Mouse (Mus musculus): ENCODE measurements at regions not wholly inside any gene's neighbourhood (a gene's known extent, or its start where the extent isn't known, plus 50 kb on each side); places are given as distances from the start of the nearest gene placed in this dataset.
A peak's percentile ranks its signal among the peaks of the same experiment; 100 is the strongest.
"Not testable (repeated sequence)": the region's sequence is repeated elsewhere in the genome, so short reads cannot be mapped to it uniquely, and the experiment has no call there.

DNA sequence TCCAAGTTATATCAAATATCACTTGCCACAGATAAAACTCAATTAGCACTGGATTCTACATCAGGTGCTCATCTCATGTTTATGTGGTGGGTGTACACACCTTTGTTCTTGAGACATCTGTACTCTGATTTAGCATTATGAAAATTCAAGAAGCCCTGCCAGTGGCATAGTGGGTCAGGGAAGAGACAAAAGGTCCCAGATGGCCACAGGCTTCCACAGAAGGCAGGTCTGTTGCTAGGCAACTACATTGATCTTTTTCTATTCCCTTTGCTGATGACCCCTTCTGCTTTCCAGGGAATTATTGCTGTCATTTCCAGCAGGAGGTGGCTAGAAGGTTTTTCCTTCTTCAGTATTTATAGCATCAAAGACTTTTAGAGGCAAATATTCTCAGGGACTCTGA lies 1396.7 kb upstream of the 1700008P02Rik start:
- ATAC-seq (ENCODE audit: low FRiP score) (peak; percentile 68), DNase-seq (ENCODE audit: low spot score) (peak; percentile 58)
- H3K27me3 ChIP-seq (ENCODE audit: insufficient read depth, low read length): no peaks in the 10 kb centered on the region
- TF ChIP-seq CTCF (IDR thresholded peaks at IDR 0.05): no peak
- H3K4me3 ChIP-seq (ENCODE audit: low read depth, low read length): no peak overlapping the region
- no peaks in the 10 kb centered on the region for H3K36me3 ChIP-seq (ENCODE audit: insufficient read depth, low read length)
- 0 out of 2 replicates have a peak, but pooled peaks cover 3% of the 10 kb centered on the region for H3K9me3 ChIP-seq (ENCODE audit: low read length)
- H3K9ac ChIP-seq (replicated peaks; ENCODE audit: low read length, poor library complexity, severe bottlenecking): no peak overlapping the region
- H3K4me2 ChIP-seq (ENCODE audit: low read depth, low read length, poor library complexity, severe bottlenecking): no peak overlapping the region
- no peak overlapping the region for H3K27ac ChIP-seq (ENCODE audit: low read depth, low read length)
- H3K4me1 ChIP-seq (ENCODE audit: insufficient read depth, low read length): peaks cover 2% of the 10 kb centered on the region; the same call in 1 of the 2 replicates

GRCm38 (mm10) chr3:8009966-8010365 lies 1389.7 kb upstream of the 1700008P02Rik start:
- no peak for DNase-seq (ENCODE audit: low spot score)
- Histone ChIP-seq H3K27me3 (ENCODE audit: insufficient read depth, low read length) (no peaks in the 10 kb centered on the region), H3K4me2 (ENCODE audit: low read depth, low read length, poor library complexity, severe bottlenecking) (no peak overlapping the region), H3K9ac (replicated peaks; ENCODE audit: low read length, poor library complexity, severe bottlenecking) (no peak overlapping the region), H3K27ac (ENCODE audit: low read depth, low read length) (no peak overlapping the region), H3K4me3 (ENCODE audit: low read depth, low read length) (no peak overlapping the region), H3K36me3 (ENCODE audit: insufficient read depth, low read length) (no peaks in the 10 kb centered on the region), H3K4me1 (ENCODE audit: insufficient read depth, low read length) (no peaks in the 10 kb centered on the region), H3K9me3 (ENCODE audit: low read length) (no peaks in the 10 kb centered on the region)
- no peak for TF ChIP-seq CTCF (IDR thresholded peaks at IDR 0.05)
- WGBS: 88% methylated on average over 4 of the region's 4 CpGs
- no peak for ATAC-seq (ENCODE audit: low FRiP score)

DNA sequence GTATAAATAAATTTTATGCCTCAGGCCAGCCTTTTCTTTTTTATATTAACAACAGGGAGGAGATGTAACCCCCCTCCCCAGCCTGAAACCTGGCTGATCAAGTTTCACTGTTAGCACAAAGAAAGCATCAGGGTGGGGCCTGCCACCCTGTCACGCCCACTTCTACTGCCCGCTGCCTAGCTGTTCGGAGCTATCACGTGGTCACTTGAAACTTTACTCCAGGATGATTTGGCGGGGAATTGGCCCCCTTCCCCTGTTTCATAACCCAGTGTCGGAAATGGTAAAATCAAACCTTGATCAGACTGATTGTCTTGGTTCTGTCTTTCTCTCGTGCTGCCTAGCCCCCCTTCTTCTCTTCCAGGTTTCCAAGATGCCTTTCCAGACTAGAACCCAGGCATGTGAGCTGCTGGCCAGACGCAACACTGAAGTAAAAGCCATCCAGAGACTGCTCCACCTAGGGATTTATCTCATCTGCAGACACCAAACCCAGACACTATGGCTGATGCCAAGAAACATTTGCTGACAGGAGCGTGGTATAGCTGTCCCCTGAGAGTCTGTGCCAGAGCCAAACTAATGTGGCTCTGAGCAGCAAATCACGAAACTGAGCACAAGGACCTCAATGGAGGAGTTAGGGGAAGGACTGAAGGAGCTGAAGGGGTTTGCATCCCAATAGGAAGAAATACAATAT lies 1386.6 kb upstream of the 1700008P02Rik start:
- ATAC-seq (ENCODE audit: low FRiP score): no peak; the same call in 1 of the 2 replicates
- no peaks in the 10 kb centered on the region for H3K36me3 ChIP-seq (ENCODE audit: insufficient read depth, low read length)
- WGBS: 86% methylated on average over 10 of the region's 10 CpGs

GRCm38 (mm10) chr3:8006273-8006672 lies 1386.0 kb upstream of the 1700008P02Rik start:
- no peaks in the 10 kb centered on the region for H3K36me3 ChIP-seq (ENCODE audit: insufficient read depth, low read length)
- H3K9me3 ChIP-seq (ENCODE audit: low read length): no peaks in the 10 kb centered on the region
- no peak overlapping the region for H3K27ac ChIP-seq (ENCODE audit: low read depth, low read length)
- DNase-seq (ENCODE audit: low spot score): no peak
- no peak for TF ChIP-seq CTCF (IDR thresholded peaks at IDR 0.05)
- H3K4me1 ChIP-seq (ENCODE audit: insufficient read depth, low read length): no peaks in the 10 kb centered on the region
- no peaks in the 10 kb centered on the region for H3K27me3 ChIP-seq (ENCODE audit: insufficient read depth, low read length)
- no peak overlapping the region for H3K4me2 ChIP-seq (ENCODE audit: low read depth, low read length, poor library complexity, severe bottlenecking)
- no peak overlapping the region for H3K4me3 ChIP-seq (ENCODE audit: low read depth, low read length)
- H3K9ac ChIP-seq (replicated peaks; ENCODE audit: low read length, poor library complexity, severe bottlenecking): no peak overlapping the region
- no peak for ATAC-seq (ENCODE audit: low FRiP score)
- 80% methylated on average over 5 of the region's 5 CpGs for WGBS

More for the DNA sequence above, 1386.6 kb upstream of the 1700008P02Rik start:
- no peak overlapping the region for H3K27ac ChIP-seq (ENCODE audit: low read depth, low read length)
- no peak for DNase-seq (ENCODE audit: low spot score)
- H3K4me3 ChIP-seq (ENCODE audit: low read depth, low read length): no peak overlapping the region
- no peaks in the 10 kb centered on the region for H3K9me3 ChIP-seq (ENCODE audit: low read length)
- H3K9ac ChIP-seq (replicated peaks; ENCODE audit: low read length, poor library complexity, severe bottlenecking): no peak overlapping the region
- H3K4me2 ChIP-seq (ENCODE audit: low read depth, low read length, poor library complexity, severe bottlenecking): no peak overlapping the region
- H3K27me3 ChIP-seq (ENCODE audit: insufficient read depth, low read length): no peaks in the 10 kb centered on the region
- no peaks in the 10 kb centered on the region for H3K4me1 ChIP-seq (ENCODE audit: insufficient read depth, low read length)
- no peak for TF ChIP-seq CTCF (IDR thresholded peaks at IDR 0.05)

DNA sequence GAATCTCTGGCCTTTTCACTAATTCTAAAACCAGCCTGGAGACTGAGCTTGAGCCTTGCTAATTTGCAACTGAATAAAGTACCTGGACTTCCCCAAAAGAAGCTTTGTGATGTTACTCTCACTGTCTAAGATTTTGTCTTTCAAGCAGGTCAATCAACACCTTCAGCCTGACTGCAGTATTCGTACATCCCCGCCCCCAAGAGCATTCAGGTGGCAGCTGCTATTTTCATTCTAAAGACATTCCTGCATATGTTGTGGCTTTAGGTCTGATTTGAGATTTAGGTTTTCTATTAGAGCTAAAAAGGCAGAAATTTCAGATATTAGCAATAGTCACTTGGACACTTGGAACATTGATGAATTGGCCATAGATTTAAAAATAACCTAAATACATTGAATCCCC lies 1385.4 kb upstream of the 1700008P02Rik start:
- H3K4me3 ChIP-seq (ENCODE audit: low read depth, low read length); ATAC-seq (ENCODE audit: low FRiP score); H3K36me3 ChIP-seq (ENCODE audit: insufficient read depth, low read length); H3K4me1 ChIP-seq (ENCODE audit: insufficient read depth, low read length); DNase-seq (ENCODE audit: low spot score); H3K27ac ChIP-seq (ENCODE audit: low read depth, low read length); H3K9ac ChIP-seq (replicated peaks; ENCODE audit: low read length, poor library complexity, severe bottlenecking); H3K9me3 ChIP-seq (ENCODE audit: low read length); H3K27me3 ChIP-seq (ENCODE audit: insufficient read depth, low read length); H3K4me2 ChIP-seq (ENCODE audit: low read depth, low read length, poor library complexity, severe bottlenecking): not testable (repeated sequence)
- 71% methylated on average over 2 of the region's 2 CpGs for WGBS

DNA sequence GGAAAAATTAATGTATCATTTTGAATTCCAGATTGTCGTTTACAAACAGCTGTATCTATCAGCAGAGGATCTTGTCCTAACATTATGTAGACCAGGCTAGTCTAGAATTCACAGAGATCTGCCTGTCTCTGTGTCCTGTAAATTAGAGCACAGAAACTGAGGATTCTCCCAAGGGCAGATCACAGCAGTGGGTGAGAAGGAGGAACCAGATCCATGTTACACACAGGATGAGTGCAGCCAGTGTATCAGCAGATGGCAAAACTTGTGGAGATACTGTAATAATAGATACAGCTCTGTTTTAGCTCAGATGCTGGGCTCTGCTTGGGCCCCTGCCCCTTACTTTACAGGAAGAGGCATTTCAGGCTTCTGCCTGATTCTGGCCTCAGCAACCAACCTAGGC lies 1384.0 kb upstream of the 1700008P02Rik start:
- H3K4me3 ChIP-seq (ENCODE audit: low read depth, low read length): no peak overlapping the region
- H3K36me3 ChIP-seq (ENCODE audit: insufficient read depth, low read length): no peaks in the 10 kb centered on the region
- no peaks in the 10 kb centered on the region for H3K27me3 ChIP-seq (ENCODE audit: insufficient read depth, low read length)
- no peaks in the 10 kb centered on the region for H3K9me3 ChIP-seq (ENCODE audit: low read length)
- TF ChIP-seq CTCF (IDR thresholded peaks at IDR 0.05): no peak
- WGBS: 95% methylated on average over 1 of the region's 1 CpGs
- no peak for DNase-seq (ENCODE audit: low spot score)
- no peaks in the 10 kb centered on the region for H3K4me1 ChIP-seq (ENCODE audit: insufficient read depth, low read length)
- no peak for ATAC-seq (ENCODE audit: low FRiP score)
- no peak overlapping the region for H3K9ac ChIP-seq (replicated peaks; ENCODE audit: low read length, poor library complexity, severe bottlenecking)
- no peak overlapping the region for H3K27ac ChIP-seq (ENCODE audit: low read depth, low read length)
- H3K4me2 ChIP-seq (ENCODE audit: low read depth, low read length, poor library complexity, severe bottlenecking): no peak overlapping the region
